Mouse (Mus musculus) cerebellum, postnatal 10 days (tissue): Measurements from ENCODE around the gene Zfpl1.

ENCODE experiments used
- DNase-seq, 2 experiments: peaks; one replicate each; pipeline ENCODE4 v3.0.0; 2021; ENCODE audit warnings: mixed read lengths in 2 of 2

Zfpl1 gene

GRCm38 (mm10) chr19:6097847-6098246 lies 13.1 kb upstream of the Zfpl1 start:
- no peak for DNase-seq

- no peak for DNase-seq
Observed at GRCm38 (mm10) chr19:6094119-6094518, 9.4 kb upstream of the Zfpl1 start, which contains the start of gene AC131692.1. AC131692.1 (plus strand) TSS chr19:6094419.

GRCm38 (mm10) chr19:6088841-6089240 lies 4.1 kb upstream of the Zfpl1 start:
- no peak for DNase-seq

DNA sequence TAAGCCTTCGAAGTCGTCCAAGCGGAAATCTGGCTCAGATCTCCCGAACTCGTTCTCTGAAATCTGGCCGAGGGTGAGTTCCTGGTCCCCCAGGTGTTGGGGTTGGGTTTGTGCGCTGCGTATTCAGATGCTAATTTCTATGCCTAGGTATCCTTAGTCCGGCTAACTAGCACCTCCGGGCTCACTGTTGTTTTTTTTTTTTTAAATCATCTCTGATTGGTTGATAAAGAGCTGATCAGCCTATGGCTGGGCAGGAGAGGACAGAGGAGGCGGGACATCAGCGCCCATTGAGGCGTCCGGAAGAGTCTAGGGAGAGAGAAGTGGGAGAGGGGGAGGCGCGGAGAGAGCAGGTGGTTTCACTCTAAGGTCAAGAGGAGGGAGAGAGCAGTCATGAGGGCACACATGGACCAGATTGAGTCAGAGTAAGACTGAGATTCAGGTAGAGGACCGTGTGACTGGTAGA lies 692 bp upstream of the Zfpl1 start:
- DNase-seq = peak; percentile 65 to 71

- no peak for DNase-seq
Observed at GRCm38 (mm10) chr19:6082156-6082555, 2.6 kb downstream of the Zfpl1 start, which contains the start of gene Gm28374. Gm28374 (minus strand) TSS chr19:6082256.

GRCm38 (mm10) chr19:6079983-6080480 lies 4.7 kb downstream of the Zfpl1 start, which contains the start of gene Tmem262:
Tmem262 (plus strand) TSS chr19:6080033.
- DNase-seq = no peak

GRCm38 (mm10) chr19:6076564-6077393 lies 8.0 kb downstream of the Zfpl1 start, which contains the start of gene Vps51:
Vps51 (minus strand) TSS chr19:6077231.
- peak; percentile 86 to 90 for DNase-seq

GRCm38 (mm10) chr19:6073889-6074288 lies 10.9 kb downstream of the Zfpl1 start:
- DNase-seq = no peak

DNA sequence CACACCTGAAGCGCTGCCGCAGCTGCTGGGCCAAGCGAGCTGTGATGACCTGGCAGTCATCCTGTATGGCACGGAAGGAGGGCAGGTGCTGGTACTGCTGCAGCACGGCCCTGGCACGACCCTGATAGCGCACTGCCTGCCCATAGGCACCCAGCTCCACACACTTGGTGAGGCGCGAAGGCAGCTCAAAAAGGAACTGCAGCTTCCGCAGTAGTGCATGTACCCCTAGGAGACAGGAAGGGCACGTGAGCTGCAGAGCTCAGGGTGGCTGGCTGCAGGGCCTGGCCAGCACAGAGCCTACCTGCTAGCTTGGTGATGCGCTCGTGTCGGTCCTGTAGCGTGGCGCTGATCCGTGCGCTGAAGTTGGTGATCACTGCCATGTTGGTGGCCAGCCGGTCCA lies 13.5 kb downstream of the Zfpl1 start:
- DNase-seq = no peak

DNA sequence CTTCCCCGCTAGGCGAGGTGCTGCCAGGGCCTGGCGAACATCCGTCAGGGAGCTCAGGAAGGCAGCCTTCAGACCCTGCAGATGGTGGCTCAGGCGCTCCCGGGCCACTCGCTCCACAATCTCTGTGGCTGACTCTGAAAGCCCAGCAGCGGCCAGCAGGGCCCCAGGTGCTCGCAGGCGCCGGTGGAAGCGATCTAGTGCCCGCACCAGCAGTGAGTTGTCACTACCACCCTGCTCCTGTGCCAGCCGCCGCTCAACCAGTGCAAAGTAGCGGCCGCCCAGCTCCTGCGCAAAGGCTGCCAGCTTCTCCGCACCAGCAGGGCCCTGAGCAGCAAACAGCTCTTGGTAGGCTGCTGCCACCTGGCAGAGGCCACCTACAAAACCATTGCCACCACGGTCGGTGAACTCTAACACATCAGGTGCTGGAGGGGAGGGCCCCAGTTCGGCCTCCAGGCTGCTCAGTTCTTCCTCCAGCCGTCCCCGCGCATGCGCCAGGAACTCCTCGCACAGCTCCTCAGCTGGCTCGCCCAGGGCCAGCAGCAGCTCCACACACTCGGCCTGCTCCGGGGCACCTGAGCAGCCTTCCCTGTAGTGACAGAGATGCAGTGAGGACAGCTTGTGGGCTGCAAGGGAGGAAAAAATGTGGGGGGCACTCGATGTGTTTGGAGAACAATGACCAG lies 14.0 kb downstream of the Zfpl1 start:
- DNase-seq = peak; percentile 65 to 68

GRCm38 (mm10) chr19:6069851-6070250 lies 14.9 kb downstream of the Zfpl1 start:
- DNase-seq = no peak

GRCm38 (mm10) chr19:6068951-6069350 lies 15.8 kb downstream of the Zfpl1 start:
- DNase-seq = no peak

DNA sequence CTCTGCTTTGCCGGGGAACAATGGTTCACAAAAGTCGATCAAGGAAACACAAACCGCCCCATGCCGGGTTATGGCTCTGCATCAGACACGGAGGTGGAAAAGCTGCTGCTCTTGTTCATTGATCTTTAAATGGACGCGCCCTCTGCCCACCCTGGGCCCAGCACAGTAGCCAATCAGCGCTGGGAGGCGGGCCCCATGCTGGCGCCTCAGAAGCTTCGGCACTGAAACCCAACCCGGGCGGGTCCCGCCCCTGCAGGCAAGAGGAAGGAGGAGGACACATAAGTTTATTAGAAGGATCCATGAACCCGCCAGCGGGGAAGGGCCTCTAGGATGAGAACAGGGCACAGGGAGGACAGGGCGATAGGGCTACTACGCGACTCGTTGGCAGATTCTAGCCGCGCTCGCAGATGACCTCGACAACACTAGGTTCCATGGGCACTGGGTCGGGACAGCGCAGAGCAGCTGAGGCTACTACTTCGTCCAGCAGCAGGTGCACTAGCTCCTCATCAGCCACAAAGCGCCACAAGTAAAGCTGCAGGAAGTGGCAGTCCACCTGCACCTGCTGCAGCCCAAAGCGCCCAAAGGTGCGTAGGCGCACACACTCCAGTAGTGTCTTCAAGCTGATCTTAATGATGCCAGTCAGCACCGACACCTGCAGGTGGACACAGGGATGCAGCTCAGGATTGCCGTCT lies 16.9 kb downstream of the Zfpl1 start, which contains the start of gene Tm7sf2:
Gene Tm7sf2, minus strand, starts transcription at position 650 of the 692 bp plus-strand sequence.
- DNase-seq = peak; percentile 91 to 95

- peak; percentile 94 to 95 for DNase-seq
Observed at GRCm38 (mm10) chr19:6067011-6067723, 17.6 kb downstream of the Zfpl1 start.

GRCm38 (mm10) chr19:6066571-6066970 lies 18.2 kb downstream of the Zfpl1 start:
- DNase-seq = no peak

GRCm38 (mm10) chr19:6063081-6063480 lies 21.7 kb downstream of the Zfpl1 start:
- DNase-seq = no peak

DNA sequence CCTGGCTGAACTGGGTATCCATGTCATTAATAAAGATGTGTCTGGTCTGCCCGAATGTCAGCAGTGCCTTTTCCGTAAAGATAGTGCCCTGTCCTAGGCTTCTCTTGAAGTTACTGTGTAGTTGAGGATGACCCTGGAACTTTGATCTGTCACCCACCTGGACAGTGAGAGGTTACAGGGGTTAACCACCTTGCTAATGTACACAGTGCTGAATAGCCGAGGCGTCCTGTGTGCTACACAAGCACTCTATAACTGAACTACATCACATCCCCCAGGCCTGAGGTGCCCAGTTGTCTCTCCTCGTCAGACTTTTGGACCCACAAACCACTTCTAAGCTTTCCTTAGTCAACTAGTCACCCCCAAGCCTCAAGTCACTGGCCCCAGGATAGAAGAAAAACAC lies 22.3 kb downstream of the Zfpl1 start:
- no peak for DNase-seq

DNA sequence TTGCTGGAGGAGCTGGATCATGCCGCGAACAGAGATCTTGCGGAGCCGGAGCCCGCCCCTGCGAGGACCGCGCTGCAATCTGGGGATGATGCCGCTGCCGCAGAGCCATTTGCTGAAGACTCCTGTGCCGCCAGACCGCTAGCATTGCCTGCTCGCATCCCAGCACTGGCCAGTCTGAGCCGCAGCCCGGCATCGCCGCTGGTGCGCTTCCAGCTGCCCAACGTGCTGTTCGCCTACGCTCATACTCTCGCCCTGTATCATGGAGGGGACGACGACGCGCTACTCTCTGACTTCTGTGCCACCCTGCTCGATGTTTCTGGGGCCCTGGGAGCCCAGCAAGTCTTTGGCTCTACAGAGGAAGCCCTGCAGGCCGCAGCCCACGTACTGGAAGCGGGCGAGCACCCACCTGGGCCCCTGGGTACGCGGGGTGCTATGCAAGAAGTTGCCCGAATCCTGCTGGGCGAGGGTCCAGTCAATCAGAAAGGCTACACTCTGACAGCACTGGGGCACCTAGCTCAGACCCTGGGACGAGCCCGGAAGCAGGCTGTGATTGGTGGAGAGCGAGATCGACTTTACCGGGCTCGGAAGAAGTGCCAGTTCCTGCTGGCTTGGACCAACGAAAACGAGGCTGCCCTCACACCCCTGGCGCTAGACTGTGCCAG lies 23.0 kb downstream of the Zfpl1 start:
- DNase-seq = peak; percentile 73 to 78

- DNase-seq = peak; percentile 91 to 94
Observed at GRCm38 (mm10) chr19:6061021-6061533, 23.7 kb downstream of the Zfpl1 start, which contains the start of gene Znhit2. Znhit2 (plus strand) TSS chr19:6061192.

DNA sequence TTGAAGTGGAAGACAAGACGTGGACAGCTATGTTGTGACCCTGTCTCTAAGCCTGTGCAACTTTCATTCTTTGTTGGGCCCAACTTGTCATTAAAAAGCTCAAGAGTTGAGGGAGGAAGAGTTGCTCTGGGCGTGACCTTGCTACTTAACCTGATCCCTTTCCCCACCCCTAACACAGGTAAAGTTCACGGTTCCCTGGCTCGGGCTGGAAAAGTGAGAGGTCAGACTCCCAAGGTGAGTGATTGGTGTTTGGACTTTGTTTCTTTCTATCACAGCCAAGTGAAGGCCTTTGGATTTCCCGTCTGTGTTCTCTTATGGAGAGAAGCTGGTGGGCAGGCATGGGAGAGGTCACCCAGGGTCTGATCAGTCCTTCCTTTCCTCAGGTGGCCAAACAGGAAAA lies 25.8 kb downstream of the Zfpl1 start:
- DNase-seq = no peak

GRCm38 (mm10) chr19:6058513-6058912 lies 26.2 kb downstream of the Zfpl1 start:
- DNase-seq = no peak
